Mouse (Mus musculus) gastrocnemius, adult 18-20 months (tissue): ENCODE results near the gene Zfp185. TPM values are rescaled to one million over a fixed set of nuclear protein-coding genes. Genes with fewer than 3 reads are reported as not detected.
"Not testable (repeated sequence)": the region's sequence is repeated elsewhere in the genome, so short reads cannot be mapped to it uniquely, and the experiment has no call there.

Source experiments
- DNase-seq: peaks from one replicate; pipeline ENCODE4 v3.0.0; 2021; ENCODE audit warnings: low spot score
- microRNA-seq: library from miRNA; unstranded; fragments of <30 nt; microRNA quantifications from one replicate; pipeline ENCODE4 v1.2.0, GENCODE M21; 2021
- total RNA-seq, 2 experiments: library from RNA; stranded (reverse); gene quantifications; 2 replicates each; pipeline ENCODE4 v1.2.3; 2021

Gene Zfp185
- total RNA-seq, 2 experiments from 2014 or later: 0.53 to 1.3 TPM

GRCm38 (mm10) chrX:73061528-73061927, 74.4 kb downstream of the Zfp185 start:
- DNase-seq: no peak

GRCm38 (mm10) chrX:73062323-73062722, 75.2 kb downstream of the Zfp185 start:
- no peak for DNase-seq

GRCm38 (mm10) chrX:73063512-73064414, 76.6 kb downstream of the Zfp185 start:
- no peak for DNase-seq

- no peak for DNase-seq
Observed at GRCm38 (mm10) chrX:73064415-73064793, 77.3 kb downstream of the Zfp185 start, which contains the start of gene Pnma3. Gene Pnma3, plus strand, starts transcription at chrX:73064787.

- not testable (repeated sequence) for DNase-seq
Observed at GRCm38 (mm10) chrX:73066765-73067312, 79.7 kb downstream of the Zfp185 start.

Small RNAs within 50 kb of the gene (microRNA-seq; reads per million reads assigned to microRNA genes)
- gene Mir2137: not detected

Other genes with a start within 250 kb of the Zfp185 start
- not detected for gene Gabrq, start 162.2 kb upstream of the Zfp185 start, total RNA-seq
- gene Cetn2, start 68.9 kb upstream of the Zfp185 start, total RNA-seq: 10 to 100 TPM; 27.4 to 28.8 TPM
- gene Nsdhl, start 68.8 kb upstream of the Zfp185 start, total RNA-seq: 1 to 10 TPM; 3.3 to 3.5 TPM
- gene Pnma5, start 49.8 kb downstream of the Zfp185 start, total RNA-seq: under 1 TPM in 1 of 2 experiments, not detected in 1; 0.14 TPM
- gene Pnma3, start 77.4 kb downstream of the Zfp185 start, total RNA-seq: not detected
- not detected for gene Xlr4a, start 95.1 kb downstream of the Zfp185 start, total RNA-seq
- gene Xlr3a, start 109.8 kb downstream of the Zfp185 start, total RNA-seq: under 1 TPM; 0.36 to 0.53 TPM
- gene Gm14685, start 129.7 kb downstream of the Zfp185 start, total RNA-seq: not detected
- not detected for gene Xlr5b, start 161.5 kb downstream of the Zfp185 start, total RNA-seq
- not detected for gene DXBay18, start 162.1 kb downstream of the Zfp185 start, total RNA-seq
- gene Spin2d, start 189.7 kb downstream of the Zfp185 start, total RNA-seq: not detected
- 1 to 10 TPM; 1.4 to 2.3 TPM for gene Xlr3b, start 204.9 kb downstream of the Zfp185 start, total RNA-seq
- gene Xlr4b, start 227.0 kb downstream of the Zfp185 start, total RNA-seq: not detected
- 1 to 10 TPM; 5.5 to 6.0 TPM for gene F8a, start 241.0 kb downstream of the Zfp185 start, total RNA-seq